16 mouse cellular contexts compared by ENCODE assay signal in the genomic region with DNA sequence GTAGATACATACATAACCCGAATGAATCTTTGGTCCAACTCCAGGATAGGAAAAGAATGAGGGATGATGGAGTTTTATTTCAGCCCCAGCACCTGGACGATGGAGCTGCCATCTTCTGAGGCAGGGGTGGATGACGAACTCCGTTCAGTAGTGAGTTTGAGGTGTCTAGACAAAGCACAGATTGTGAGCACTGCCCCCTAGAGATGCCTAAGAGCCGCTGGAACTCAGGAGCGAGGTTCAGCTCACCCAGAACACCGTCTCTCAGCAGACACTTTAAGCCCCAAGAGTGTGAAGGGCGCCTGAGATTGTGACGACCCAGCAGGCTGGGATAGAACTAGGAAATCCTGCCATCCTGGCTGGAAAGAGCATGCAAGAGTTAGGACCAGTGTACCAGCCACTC. TPM values are rescaled to one million over a fixed set of nuclear protein-coding genes. Genes with fewer than 3 reads are reported as not detected.
DNase-seq lines count a peak whose midpoint lies in the region; ATAC-seq and TF ChIP-seq lines count a peak whose summit lies in the region.
"Had no signal": no experiment of that assay in that cellular context is flagged by ENCODE, and none has a peak within 500 bp of the region (broad histone marks: within the 10 kb centered on the region; RNA-seq: fewer than 3 reads in every experiment).

No protein-coding gene starts in this region.

- no peak overlapping the region for H3K4me2 ChIP-seq in heart, embryonic 14.5 days (ENCODE audit: low read length)
- H3K4me2 ChIP-seq: embryonic facial prominence, embryonic 13.5 days; neural tube, embryonic 13.5 days had no signal

- peak; percentile 13; the same call in 1 of the 2 replicates for TF ChIP-seq CTCF in lung, adult 2 months (IDR thresholded peaks at IDR 0.05; ENCODE audit: insufficient read depth, low read length)
- peak; percentile 27; the same call in 1 of the 2 replicates for TF ChIP-seq CTCF in brain, embryonic 14.5 days (IDR thresholded peaks at IDR 0.05; ENCODE audit: borderline replicate concordance, extremely low read depth, insufficient read depth, insufficient read length)

- no peaks in the 10 kb centered on the region for H3K36me3 ChIP-seq in heart, embryonic 14.5 days (ENCODE audit: control insufficient read depth, insufficient read depth, low read length)

- no peak overlapping the region for H3K4me3 ChIP-seq in heart, embryonic 14.5 days (ENCODE audit: control insufficient read depth in 1 of 2, insufficient read depth in 1 of 2, low read depth in 1 of 2, low read length in 2 of 2)
- H3K4me3 ChIP-seq in lung, adult 2 months (replicated peaks; ENCODE audit: extremely low read depth, low read depth, low read length), result no peak overlapping the region
- H3K4me3 ChIP-seq: embryonic facial prominence, embryonic 13.5 days; neural tube, embryonic 13.5 days had no signal

- peak; percentile 10 for DNase-seq in cerebellum, adult 11 months
- DNase-seq in cerebellum, adult 8-10 months, result no peak
- no peak for DNase-seq in heart, postnatal 4 days
- DNase-seq in lung, adult 2 months, result no peak
- DNase-seq in lung, postnatal 10 days, result no peak
- peak; percentile 46 for DNase-seq in brain, embryonic 14.5 days (ENCODE audit: low read depth)
- DNase-seq: heart, adult 18-20 months; kidney, postnatal 10 days had no signal

- WGBS in heart, embryonic 14.5 days, result 37% methylated on average over 9 of the region's 9 CpGs
- WGBS in lung, adult 2 months, result 41% methylated on average over 9 of the region's 9 CpGs

- no peak for TF ChIP-seq POLR2A in lung, adult 2 months (IDR thresholded peaks at IDR 0.05; ENCODE audit: borderline replicate concordance, extremely low read depth, low read depth, low read length)
- TF ChIP-seq POLR2A in brain, embryonic 14.5 days (IDR thresholded peaks at IDR 0.05; ENCODE audit: borderline replicate concordance, extremely low read depth, insufficient read depth, insufficient read length, poor library complexity, severe bottlenecking), result no peak

- H3K4me1 ChIP-seq in heart, embryonic 14.5 days (ENCODE audit: control insufficient read depth in 2 of 2, insufficient read depth in 2 of 2, low read length in 2 of 2), result peaks cover 0 to 23% of the 10 kb centered on the region in 2 experiments; a peak in 3 of 4 replicates
- H3K4me1 ChIP-seq in lung, adult 2 months (ENCODE audit: control insufficient read depth, insufficient read depth, low read length), result peaks cover 10% of the 10 kb centered on the region; the same call in 1 of the 2 replicates

- no peaks in the 10 kb centered on the region for H3K27me3 ChIP-seq in heart, embryonic 14.5 days (ENCODE audit: control insufficient read depth, insufficient read depth, low read length)
- H3K27me3 ChIP-seq: embryonic facial prominence, embryonic 13.5 days had no signal

- no peaks in the 10 kb centered on the region for H3K9me3 ChIP-seq in heart, embryonic 14.5 days (ENCODE audit: control insufficient read depth, low read length)
- H3K9me3 ChIP-seq: embryonic facial prominence, embryonic 13.5 days; neural tube, embryonic 13.5 days had no signal

- no peak for ATAC-seq in heart, embryonic 14.5 days (ENCODE audit: insufficient number of reproducible peaks, insufficient read depth, low FRiP score, low read depth)
- no peak for ATAC-seq in megakaryocyte progenitor cell, adult 5-6 weeks (replicated peaks; ENCODE audit: poor library complexity)

- no peak overlapping the region for H3K27ac ChIP-seq in heart, embryonic 14.5 days (replicated peaks in 1 of 2; ENCODE audit: control insufficient read depth in 1 of 2, insufficient read depth in 1 of 2, low read depth in 2 of 2, low read length in 2 of 2)
- H3K27ac ChIP-seq: embryonic facial prominence, embryonic 13.5 days; neural tube, embryonic 13.5 days had no signal

- H3K9ac ChIP-seq in heart, embryonic 14.5 days (ENCODE audit: low read length), result 0 out of 2 replicates have a peak overlapping the region, but pooled peaks have one; percentile 8
- H3K9ac ChIP-seq: embryonic facial prominence, embryonic 13.5 days; neural tube, embryonic 13.5 days had no signal

RNA-seq across cellular contexts. Expression of gene Irf2bp1, which starts 5.0 kb away (rescaled TPM):
- 14.8 and 17.8 TPM in 2 replicates for polyA plus RNA-seq in heart, embryonic 14.5 days (2014; fragmentation: Nextera tagmentation; extraction: Ambion mirVana)
- 10 to 100 TPM; 27.3 to 32.3 TPM for total RNA-seq in heart, postnatal 4 days (2021)
- 34.7 and 39.9 TPM in 2 replicates for polyA plus RNA-seq in lung, adult 2 months (2012; rRNA removed)
- 48.9 and 54.6 TPM in 2 replicates for polyA plus RNA-seq in brain, embryonic 14.5 days (2012; rRNA removed)
- 16.4 and 16.8 TPM in 2 replicates for total RNA-seq in megakaryocyte progenitor cell, adult 5-6 weeks (2015)
- total RNA-seq in megakaryocyte progenitor cell, adult 5-6 weeks (2017), result 12.5 and 13.1 TPM in 2 replicates

RNA-seq across cellular contexts. Expression of gene Mypop, which starts 7.8 kb away (rescaled TPM):
- polyA plus RNA-seq in heart, embryonic 14.5 days (2014; fragmentation: Nextera tagmentation; extraction: Ambion mirVana), result 1.3 and 1.6 TPM in 2 replicates
- total RNA-seq in heart, postnatal 4 days (2021), result 1 to 10 TPM; 1.4 to 1.5 TPM
- 7.2 and 10.2 TPM in 2 replicates for polyA plus RNA-seq in lung, adult 2 months (2012; rRNA removed)
- 14.2 and 16.1 TPM in 2 replicates for polyA plus RNA-seq in brain, embryonic 14.5 days (2012; rRNA removed)
- 0.17 TPM in 1 of 2 replicates, not detected in the other for total RNA-seq in megakaryocyte progenitor cell, adult 5-6 weeks (2015)
- not detected in 2 replicates for total RNA-seq in megakaryocyte progenitor cell, adult 5-6 weeks (2017)

RNA-seq across cellular contexts. Expression of gene Nanos2, which starts 11.6 kb away (rescaled TPM):
- polyA plus RNA-seq in heart, embryonic 14.5 days (2014; fragmentation: Nextera tagmentation; extraction: Ambion mirVana), result not detected in 2 replicates
- under 1 TPM in 1 of 2 experiments, not detected in 1; 0.23 TPM for total RNA-seq in heart, postnatal 4 days (2021)
- 0.07 and 0.09 TPM in 2 replicates for polyA plus RNA-seq in lung, adult 2 months (2012; rRNA removed)
- 2.1 and 2.7 TPM in 2 replicates for polyA plus RNA-seq in brain, embryonic 14.5 days (2012; rRNA removed)
- total RNA-seq in megakaryocyte progenitor cell, adult 5-6 weeks (2015), result not detected in 2 replicates
- total RNA-seq in megakaryocyte progenitor cell, adult 5-6 weeks (2017), result not detected in 2 replicates
- total RNA-seq: adrenal gland, adult 18-20 months; heart, adult 18-20 months; hematopoietic stem cell, adult 5-6 weeks; megakaryocyte, adult 5-6 weeks had no signal
- polyA plus RNA-seq: embryonic facial prominence, embryonic 13.5 days had no signal

RNA-seq across cellular contexts. Expression of gene Foxa3, which starts 24.5 kb away (rescaled TPM):
- not detected in 2 replicates for polyA plus RNA-seq in heart, embryonic 14.5 days (2014; fragmentation: Nextera tagmentation; extraction: Ambion mirVana)
- total RNA-seq in heart, postnatal 4 days (2021), result not detected
- polyA plus RNA-seq in lung, adult 2 months (2012; rRNA removed), result 0.39 and 0.60 TPM in 2 replicates
- not detected in 2 replicates for polyA plus RNA-seq in brain, embryonic 14.5 days (2012; rRNA removed)
- not detected in 2 replicates for total RNA-seq in megakaryocyte progenitor cell, adult 5-6 weeks (2015)
- not detected in 2 replicates for total RNA-seq in megakaryocyte progenitor cell, adult 5-6 weeks (2017)
- total RNA-seq: adrenal gland, adult 18-20 months; heart, adult 18-20 months; layer of hippocampus, postnatal 25 days; megakaryocyte, adult 5-6 weeks had no signal

RNA-seq across cellular contexts. Expression of gene Sympk, which starts 25.3 kb away (rescaled TPM):
- polyA plus RNA-seq in heart, embryonic 14.5 days (2014; fragmentation: Nextera tagmentation; extraction: Ambion mirVana), result 15.8 and 16.3 TPM in 2 replicates
- 10 to 100 TPM; 57.3 to 62.5 TPM for total RNA-seq in heart, postnatal 4 days (2021)
- polyA plus RNA-seq in lung, adult 2 months (2012; rRNA removed), result 69.3 and 76.1 TPM in 2 replicates
- polyA plus RNA-seq in brain, embryonic 14.5 days (2012; rRNA removed), result 91.6 and 97.6 TPM in 2 replicates
- 58.1 and 74.7 TPM in 2 replicates for total RNA-seq in megakaryocyte progenitor cell, adult 5-6 weeks (2015)
- total RNA-seq in megakaryocyte progenitor cell, adult 5-6 weeks (2017), result 44.9 and 48.6 TPM in 2 replicates

Comparison
In these comparisons a context has a peak if more than half of its experiments do, and no peak if none do; other contexts are left out.
1. DNase-seq: peak in cerebellum, adult 11 months (single experiment) and brain, embryonic 14.5 days (single experiment); none in cerebellum, adult 8-10 months (single experiment), heart, postnatal 4 days (single experiment), lung, adult 2 months (single experiment) and lung, postnatal 10 days (single experiment).